Mouse (Mus musculus) hindbrain, embryonic 16.5 days (tissue): ENCODE results near the gene Cdk15. TPM values are rescaled to one million over a fixed set of nuclear protein-coding genes. Genes with fewer than 3 reads are reported as not detected.

Experiments
- ATAC-seq: fragments of 200-750 bp; cut with Nextera tagmentation; 2 replicates; pipeline ENCODE4 v1.8.0; 2017; ENCODE audit warnings: moderate TSS enrichment, moderate library complexity
- H3K27ac ChIP-seq: fragments of 300-500 bp; sonication (generic); 2 replicates; pipeline ENCODE4 v1.5.1; 2014; ENCODE audit warnings: low read depth, mild to moderate bottlenecking, control low read depth, low read length, moderate library complexity
- H3K27me3 ChIP-seq: fragments of 300-500 bp; sonication (generic); replicated peaks from 2 replicates; pipeline ENCODE4 v1.6.1; 2014; ENCODE audit warnings: low read length; ENCODE audit not compliant: control insufficient read depth, insufficient read depth
- H3K36me3 ChIP-seq: fragments of 300-500 bp; sonication (generic); 2 replicates; pipeline ENCODE4 v1.6.1; 2014; ENCODE audit warnings: mild to moderate bottlenecking, low read length, moderate library complexity, mixed read lengths; ENCODE audit not compliant: control insufficient read depth, insufficient read depth
- H3K4me1 ChIP-seq: fragments of 300-500 bp; sonication (generic); 2 replicates; pipeline ENCODE4 v1.6.1; 2014; ENCODE audit warnings: low read depth, low read length; ENCODE audit not compliant: control insufficient read depth, insufficient read depth
- H3K4me2 ChIP-seq: fragments of 300-500 bp; sonication (generic); 2 replicates; pipeline ENCODE4 v1.6.1; 2014; ENCODE audit warnings: mild to moderate bottlenecking, low read length, control low read depth, moderate library complexity
- H3K4me3 ChIP-seq: fragments of 300-500 bp; sonication (generic); 2 replicates; pipeline ENCODE4 v1.5.1; 2014; ENCODE audit warnings: mild to moderate bottlenecking, low read length, control low read depth, moderate library complexity
- H3K9ac ChIP-seq: fragments of 300-500 bp; sonication (generic); 2 replicates; pipeline ENCODE4 v1.6.1; 2014; ENCODE audit warnings: low read depth, mild to moderate bottlenecking, control low read depth, low read length, moderate library complexity
- H3K9me3 ChIP-seq: fragments of 300-500 bp; sonication (generic); 2 replicates; pipeline ENCODE4 v1.6.1; 2014; ENCODE audit warnings: mild to moderate bottlenecking, low read length, moderate library complexity; ENCODE audit not compliant: control insufficient read depth
- WGBS: fragments of 180-500 bp; shearing (Covaris S2); extraction: QIAGEN DNeasy Blood & Tissue Kit; methylation state at CpG from one replicate; pipeline ENCODE4 v1.1.7; 2014; 5-methylcytosine and 5-hydroxymethylcytosine counted together
- polyA plus RNA-seq: library from polyadenylated mRNA; unstranded; fragments of >200 nt; fragmentation: Nextera tagmentation; extraction: Ambion mirVana; gene quantifications from 2 replicates; pipeline ENCODE4 v1.2.1, GENCODE M21; 2015

Gene Cdk15
- polyA plus RNA-seq, 1 experiment from 2014 or later = 2.0 TPM

DNA sequence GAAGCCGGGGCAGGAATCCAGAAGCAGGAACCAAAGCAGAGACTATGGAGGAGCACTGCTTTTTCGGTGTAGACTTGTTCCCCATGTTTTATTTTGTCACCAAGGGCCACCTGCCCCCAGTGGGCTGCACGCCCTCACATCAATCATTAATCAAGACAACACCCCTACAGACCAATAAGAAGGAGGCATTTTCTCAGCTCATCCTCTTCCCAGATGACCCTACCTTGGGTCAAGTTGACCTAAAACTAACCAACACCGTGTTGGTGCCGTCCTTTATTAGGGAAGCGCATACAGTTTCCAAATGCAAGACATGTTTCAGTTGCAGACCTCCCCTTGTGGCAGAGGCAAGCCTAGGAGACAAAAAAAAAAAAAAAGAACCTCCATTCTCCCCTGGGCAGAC, 132.5 kb downstream of the Cdk15 start:
- H3K9ac ChIP-seq = no peak overlapping the region
- no peaks in the 10 kb centered on the region for H3K27me3 ChIP-seq
- H3K36me3 ChIP-seq = no peaks in the 10 kb centered on the region
- no peak overlapping the region for H3K27ac ChIP-seq
- no peaks in the 10 kb centered on the region for H3K4me1 ChIP-seq
- WGBS = 89% methylated on average over 6 of the region's 6 CpGs
- no peak overlapping the region for H3K4me3 ChIP-seq
- no peak for ATAC-seq
- H3K4me2 ChIP-seq = no peak overlapping the region
- no peaks in the 10 kb centered on the region for H3K9me3 ChIP-seq

DNA sequence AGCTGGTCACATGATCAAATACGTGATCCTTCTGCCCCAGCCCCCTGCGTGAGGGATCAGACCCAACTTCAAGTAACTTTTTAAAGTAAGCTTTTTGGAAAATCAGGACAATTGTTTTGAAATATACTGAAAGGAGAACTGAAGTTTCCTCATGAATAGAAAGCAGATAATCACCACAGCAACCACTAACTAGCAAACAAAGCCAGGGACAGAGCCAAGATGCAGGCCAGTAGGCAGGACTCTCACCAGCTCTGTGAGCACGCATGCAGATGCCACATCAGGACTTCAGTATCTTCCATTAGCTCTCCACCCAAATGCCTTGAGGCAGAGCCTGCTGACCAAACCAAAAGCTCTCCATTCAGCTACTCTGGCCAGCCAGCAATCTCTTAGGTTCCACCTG, 135.0 kb downstream of the Cdk15 start:
- WGBS = 40% methylated on average over 3 of the region's 3 CpGs
- H3K9ac ChIP-seq = no peak overlapping the region
- no peak for ATAC-seq
- H3K9me3 ChIP-seq = no peaks in the 10 kb centered on the region
- H3K36me3 ChIP-seq = no peaks in the 10 kb centered on the region
- no peak overlapping the region for H3K4me2 ChIP-seq
- no peak overlapping the region for H3K27ac ChIP-seq
- no peaks in the 10 kb centered on the region for H3K27me3 ChIP-seq
- 0 out of 2 replicates have a peak, but pooled peaks cover 2% of the 10 kb centered on the region for H3K4me1 ChIP-seq
- no peak overlapping the region for H3K4me3 ChIP-seq

GRCm38 (mm10) chr1:59394072-59394471, 137.4 kb downstream of the Cdk15 start:
- 73% methylated on average over 4 of the region's 4 CpGs for WGBS
- no peak overlapping the region for H3K27ac ChIP-seq
- no peak for ATAC-seq
- no peak overlapping the region for H3K4me3 ChIP-seq
- H3K27me3 ChIP-seq = no peaks in the 10 kb centered on the region
- 0 out of 2 replicates have a peak, but pooled peaks cover 2% of the 10 kb centered on the region for H3K4me1 ChIP-seq
- no peak overlapping the region for H3K4me2 ChIP-seq
- H3K9ac ChIP-seq = no peak overlapping the region
- no peaks in the 10 kb centered on the region for H3K9me3 ChIP-seq
- no peaks in the 10 kb centered on the region for H3K36me3 ChIP-seq

DNA sequence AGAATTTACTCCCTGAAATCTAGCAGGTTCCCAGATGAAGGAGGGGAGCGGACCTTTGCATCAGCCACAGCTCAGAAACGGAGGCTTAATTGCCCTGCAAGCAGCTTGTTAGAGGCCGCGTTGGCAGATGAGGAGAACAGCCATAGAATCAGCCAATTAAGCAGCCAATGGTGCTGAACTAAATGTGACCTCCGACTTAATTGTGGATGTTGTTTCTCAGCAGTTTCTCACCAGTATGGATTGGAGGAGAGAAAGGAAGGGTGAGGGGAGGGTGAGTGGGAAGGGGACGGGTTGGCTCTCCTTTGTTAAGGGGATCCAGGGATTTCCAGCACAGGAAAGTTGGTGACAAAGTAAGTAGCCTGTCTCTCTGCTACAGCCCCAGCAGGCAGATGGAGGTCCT, 137.9 kb downstream of the Cdk15 start:
- Histone ChIP-seq H3K36me3 (no peaks in the 10 kb centered on the region), H3K9me3 (no peaks in the 10 kb centered on the region), H3K27me3 (no peaks in the 10 kb centered on the region), H3K9ac (no peak overlapping the region), H3K4me2 (no peak overlapping the region), H3K4me1 (0 out of 2 replicates have a peak, but pooled peaks cover 2% of the 10 kb centered on the region), H3K27ac (no peak overlapping the region), H3K4me3 (no peak overlapping the region)
- WGBS = 21% methylated on average over 6 of the region's 6 CpGs
- ATAC-seq = peak; percentile 80

DNA sequence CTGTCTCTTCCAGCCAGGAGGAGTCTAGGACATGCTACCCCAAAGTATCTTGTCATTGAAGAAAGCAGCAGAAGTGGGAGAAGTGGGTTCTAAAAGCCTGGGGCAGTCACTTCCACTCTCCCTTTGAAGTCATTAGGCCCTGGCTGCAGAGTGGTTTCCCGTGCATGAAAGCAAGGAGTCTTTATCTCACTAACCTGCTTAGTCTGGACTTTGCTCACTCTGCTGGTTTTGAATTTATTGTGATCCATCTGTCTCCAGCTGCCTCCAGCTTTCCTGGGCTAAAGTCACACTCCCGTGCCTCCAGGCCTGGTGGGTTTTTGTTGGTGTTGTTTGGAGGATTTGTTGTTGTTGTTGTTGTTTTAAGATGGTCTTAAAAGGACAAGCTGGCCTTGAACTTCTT, 139.3 kb downstream of the Cdk15 start:
- H3K4me3 ChIP-seq = no peak overlapping the region
- H3K36me3 ChIP-seq = no peaks in the 10 kb centered on the region
- H3K27me3 ChIP-seq = no peaks in the 10 kb centered on the region
- no peak overlapping the region for H3K4me2 ChIP-seq
- WGBS = 34% methylated on average over 2 of the region's 2 CpGs
- 0 out of 2 replicates have a peak, but pooled peaks cover 2% of the 10 kb centered on the region for H3K4me1 ChIP-seq
- no peaks in the 10 kb centered on the region for H3K9me3 ChIP-seq
- ATAC-seq = no peak
- H3K27ac ChIP-seq = no peak overlapping the region
- no peak overlapping the region for H3K9ac ChIP-seq

- Histone ChIP-seq H3K4me2 (no peak overlapping the region), H3K9me3 (no peaks in the 10 kb centered on the region), H3K27me3 (no peaks in the 10 kb centered on the region), H3K36me3 (no peaks in the 10 kb centered on the region), H3K27ac (no peak overlapping the region), H3K9ac (no peak overlapping the region), H3K4me1 (no peaks in the 10 kb centered on the region), H3K4me3 (no peak overlapping the region)
- no peak for ATAC-seq
- WGBS = 51% methylated on average over 2 of the region's 2 CpGs
These were observed 143.0 kb downstream of the Cdk15 start for GRCm38 (mm10) chr1:59399554-59400325.

- no peak for ATAC-seq
- H3K4me1 ChIP-seq = no peaks in the 10 kb centered on the region
- H3K9me3 ChIP-seq = no peaks in the 10 kb centered on the region
- H3K27me3 ChIP-seq = no peaks in the 10 kb centered on the region
- H3K36me3 ChIP-seq = no peaks in the 10 kb centered on the region
- 83% methylated on average over 4 of the region's 4 CpGs for WGBS
- H3K4me2 ChIP-seq = no peak overlapping the region
- H3K9ac ChIP-seq = no peak overlapping the region
- no peak overlapping the region for H3K4me3 ChIP-seq
- H3K27ac ChIP-seq = no peak overlapping the region
These were observed 144.5 kb downstream of the Cdk15 start for GRCm38 (mm10) chr1:59401253-59401652.

Other genes starting within 250 kb of the Cdk15 start
- not detected in 2 replicates for gene C2cd6, start 162.0 kb upstream of the Cdk15 start, polyA plus RNA-seq
- gene Tmem237, start 136.5 kb upstream of the Cdk15 start, polyA plus RNA-seq = 44.2 and 51.0 TPM in 2 replicates
- gene Mpp4, start 93.5 kb upstream of the Cdk15 start, polyA plus RNA-seq = 0.61 and 0.84 TPM in 2 replicates
- gene Als2, start 19.7 kb upstream of the Cdk15 start, polyA plus RNA-seq = 16.9 and 21.1 TPM in 2 replicates
- 1.9 and 2.7 TPM in 2 replicates for gene Fzd7, start 225.5 kb downstream of the Cdk15 start, polyA plus RNA-seq